Mouse (Mus musculus) erythroblast, embryonic 14.5 days (primary cell): ENCODE measurements around the gene Iqck.

Source experiments
- GATA1 ChIP-seq: IDR thresholded peaks from 2 replicates; pipeline ENCODE4 v1.6.1; 2012; ENCODE audit warnings: low read length, inconsistent platforms, mixed read lengths
- TAL1 ChIP-seq: IDR thresholded peaks from 3 replicates; pipeline ENCODE4 v1.6.1; 2012; ENCODE audit warnings: low read length, inconsistent platforms, mixed read lengths

- no peak for TF ChIP-seq TAL1
- TF ChIP-seq GATA1, result no peak
These were observed 10.4 kb upstream of the Iqck start for GRCm38 (mm10) chr7:118845141-118845540.
